Mouse (Mus musculus) C2C12 (cell line): ENCODE results near the gene Epb41l1. TPM values are rescaled to one million over a fixed set of nuclear protein-coding genes. Genes with fewer than 3 reads are reported as not detected.

Experiments used
- H3K27me3 ChIP-seq: one replicate; pipeline ENCODE4 v1.6.1; 2011; ENCODE audit not compliant: control insufficient read depth, insufficient read depth, insufficient read length
- H3K36me3 ChIP-seq: one replicate; pipeline ENCODE4 v1.6.1; 2011; ENCODE audit not compliant: control insufficient read depth, insufficient read depth
- H3K4me3 ChIP-seq: one replicate; pipeline ENCODE4 v1.5.1; 2011; ENCODE audit warnings: mild to moderate bottlenecking, control low read depth; ENCODE audit not compliant: poor library complexity, insufficient read depth, severe bottlenecking
- H3K79me2 ChIP-seq: one replicate; pipeline ENCODE4 v1.6.1; 2011; ENCODE audit not compliant: control insufficient read depth, insufficient read depth
- H3K79me3 ChIP-seq: one replicate; pipeline ENCODE4 v1.6.1; 2011; ENCODE audit warnings: low read depth, control low read depth
- H3ac ChIP-seq: one replicate; pipeline ENCODE3; 2011; ENCODE audit warnings: low read depth; ENCODE audit not compliant: control insufficient read depth, insufficient read length
- CEBPB ChIP-seq: IDR thresholded peaks from one replicate; pipeline ENCODE4 v1.6.1; 2011; ENCODE audit warnings: low read depth, mild to moderate bottlenecking, control low read depth, moderate library complexity
- CTCF ChIP-seq: IDR thresholded peaks from one replicate; pipeline ENCODE4 v1.5.1; 2011; ENCODE audit not compliant: control insufficient read depth, insufficient read depth, insufficient read length
- FOSL1 ChIP-seq: IDR thresholded peaks from one replicate; pipeline ENCODE4 v1.8.0; 2011; ENCODE audit warnings: mild to moderate bottlenecking, low read length; ENCODE audit not compliant: poor library complexity, insufficient read depth, severe bottlenecking
- MAX ChIP-seq: IDR thresholded peaks from one replicate; pipeline ENCODE4 v1.6.1; 2011; ENCODE audit warnings: mild to moderate bottlenecking, control low read depth
- MYOD1 ChIP-seq: IDR thresholded peaks from one replicate; pipeline ENCODE4 v1.6.1; 2011; ENCODE audit warnings: low read depth; ENCODE audit not compliant: control insufficient read depth, insufficient read length
- MYOG ChIP-seq: IDR thresholded peaks from one replicate; pipeline ENCODE4 v1.6.1; 2011; ENCODE audit not compliant: control insufficient read depth, insufficient read length; ENCODE audit errors: extremely low read depth
- USF1 ChIP-seq: IDR thresholded peaks from one replicate; pipeline ENCODE4 v1.6.1; 2011; ENCODE audit warnings: low read depth, mild to moderate bottlenecking, control low read depth, moderate library complexity
- polyA plus RNA-seq: library from polyadenylated mRNA; unstranded; fragments of >200 nt; fragmentation: generic; extraction: Trizol; gene quantifications from one replicate; pipeline ENCODE4 v1.2.1, GENCODE M21; 2012; ENCODE audit warnings: missing spikeins

Gene Epb41l1
- polyA plus RNA-seq, 1 experiment: 37.8 TPM

GRCm38 (mm10) chr2:156430326-156430725 lies 9.6 kb downstream of the Epb41l1 start:
- TF ChIP-seq MYOD1 (no peak), CTCF (no peak), FOSL1 (no peak), USF1 (no peak), CEBPB (no peak), MAX (no peak), MYOG (no peak)
- Histone ChIP-seq H3ac (no peak overlapping the region), H3K79me3 (no peaks in the 10 kb centered on the region), H3K4me3 (no peak overlapping the region), H3K36me3 (no peaks in the 10 kb centered on the region), H3K27me3 (no peaks in the 10 kb centered on the region), H3K79me2 (no peaks in the 10 kb centered on the region)

- TF ChIP-seq USF1 (no peak), CTCF (no peak), CEBPB (no peak), MYOG (no peak), MAX (no peak), MYOD1 (no peak), FOSL1 (no peak)
- Histone ChIP-seq H3K27me3 (no peaks in the 10 kb centered on the region), H3K36me3 (no peaks in the 10 kb centered on the region)
These were observed 10.7 kb downstream of the Epb41l1 start for GRCm38 (mm10) chr2:156431409-156431808.

GRCm38 (mm10) chr2:156432086-156432485 lies 11.4 kb downstream of the Epb41l1 start:
- no peaks in the 10 kb centered on the region for H3K79me2 ChIP-seq
- no peak for TF ChIP-seq CTCF
- no peak for TF ChIP-seq CEBPB
- TF ChIP-seq MYOG: no peak
- TF ChIP-seq USF1: no peak
- no peak for TF ChIP-seq MAX
- no peak for TF ChIP-seq MYOD1
- TF ChIP-seq FOSL1: no peak
- H3K4me3 ChIP-seq: no peak overlapping the region
- H3ac ChIP-seq: no peak overlapping the region
- H3K79me3 ChIP-seq: no peaks in the 10 kb centered on the region
- H3K36me3 ChIP-seq: no peaks in the 10 kb centered on the region
- H3K27me3 ChIP-seq: no peaks in the 10 kb centered on the region

More at GRCm38 (mm10) chr2:156431409-156431808, 10.7 kb downstream of the Epb41l1 start:
- no peaks in the 10 kb centered on the region for H3K79me2 ChIP-seq
- no peak overlapping the region for H3K4me3 ChIP-seq
- no peak overlapping the region for H3ac ChIP-seq
- H3K79me3 ChIP-seq: no peaks in the 10 kb centered on the region

GRCm38 (mm10) chr2:156432874-156433868 lies 12.5 kb downstream of the Epb41l1 start:
- H3K4me3 ChIP-seq: no peak overlapping the region

GRCm38 (mm10) chr2:156437637-156438036 lies 16.9 kb downstream of the Epb41l1 start:
- Histone ChIP-seq H3K79me3 (no peaks in the 10 kb centered on the region), H3ac (no peak overlapping the region), H3K79me2 (no peaks in the 10 kb centered on the region), H3K27me3 (no peaks in the 10 kb centered on the region), H3K36me3 (no peaks in the 10 kb centered on the region), H3K4me3 (no peak overlapping the region)
- TF ChIP-seq CTCF: no peak

More at GRCm38 (mm10) chr2:156432874-156433868, 12.5 kb downstream of the Epb41l1 start:
- Histone ChIP-seq H3K79me3 (no peaks in the 10 kb centered on the region), H3K36me3 (no peaks in the 10 kb centered on the region), H3K27me3 (no peaks in the 10 kb centered on the region), H3K79me2 (no peaks in the 10 kb centered on the region), H3ac (no peak overlapping the region)
- no peak for TF ChIP-seq FOSL1
- TF ChIP-seq MYOD1: no peak
- no peak for TF ChIP-seq CEBPB
- TF ChIP-seq USF1: no peak
- TF ChIP-seq MYOG: no peak
- TF ChIP-seq CTCF: no peak
- no peak for TF ChIP-seq MAX
